Mouse (Mus musculus) stomach, embryonic 16.5 days (tissue): Measurements from ENCODE around the gene Nomo1. TPM values are rescaled to one million over a fixed set of nuclear protein-coding genes. Genes with fewer than 3 reads are reported as not detected.

Source experiments
- ATAC-seq: fragments of 200-750 bp; cut with Nextera tagmentation; 2 replicates; pipeline ENCODE4 v1.8.0; 2017; ENCODE audit warnings: moderate number of reproducible peaks, moderate TSS enrichment; ENCODE audit not compliant: insufficient read depth, low FRiP score
- H3K27ac ChIP-seq: fragments of 300-500 bp; sonication (generic); 2 replicates; pipeline ENCODE4 v1.5.1; 2014; ENCODE audit warnings: low read length
- H3K27me3 ChIP-seq: fragments of 300-500 bp; sonication (generic); 2 replicates; pipeline ENCODE4 v1.6.1; 2014; ENCODE audit warnings: low read length, control low read depth, mixed read lengths; ENCODE audit not compliant: control insufficient read depth, insufficient read depth
- H3K36me3 ChIP-seq: fragments of 300-500 bp; sonication (generic); 2 replicates; pipeline ENCODE4 v1.6.1; 2014; ENCODE audit warnings: low read length; ENCODE audit not compliant: control insufficient read depth, insufficient read depth
- H3K4me1 ChIP-seq: fragments of 300-500 bp; sonication (generic); 2 replicates; pipeline ENCODE4 v1.6.1; 2014; ENCODE audit warnings: low read length, control low read depth, mixed read lengths; ENCODE audit not compliant: control insufficient read depth, insufficient read depth
- H3K4me2 ChIP-seq: fragments of 300-500 bp; sonication (generic); 2 replicates; pipeline ENCODE4 v1.6.1; 2014; ENCODE audit warnings: low read depth, low read length, mixed read lengths
- H3K4me3 ChIP-seq: fragments of 300-500 bp; sonication (generic); replicated peaks from 2 replicates; pipeline ENCODE4 v1.5.1; 2014; ENCODE audit warnings: mild to moderate bottlenecking, low read length
- H3K9ac ChIP-seq: fragments of 300-500 bp; sonication (generic); 2 replicates; pipeline ENCODE4 v1.6.1; 2014; ENCODE audit warnings: low read length
- H3K9me3 ChIP-seq: fragments of 300-500 bp; sonication (generic); replicated peaks from 2 replicates; pipeline ENCODE4 v1.6.1; 2016; ENCODE audit warnings: low read length, control low read depth; ENCODE audit not compliant: control insufficient read depth
- WGBS: fragments of 180-500 bp; shearing (Covaris S2); extraction: QIAGEN DNeasy Blood & Tissue Kit; methylation state at CpG from one replicate; pipeline ENCODE4 v1.1.7; 2014; 5-methylcytosine and 5-hydroxymethylcytosine counted together
- polyA plus RNA-seq: library from polyadenylated mRNA; unstranded; fragments of >200 nt; fragmentation: Nextera tagmentation; extraction: Ambion mirVana; gene quantifications from 2 replicates; pipeline ENCODE4 v1.2.1, GENCODE M21; 2015

Nomo1 gene
- polyA plus RNA-seq, 1 experiment from 2014 or later, result 46.5 TPM

DNA sequence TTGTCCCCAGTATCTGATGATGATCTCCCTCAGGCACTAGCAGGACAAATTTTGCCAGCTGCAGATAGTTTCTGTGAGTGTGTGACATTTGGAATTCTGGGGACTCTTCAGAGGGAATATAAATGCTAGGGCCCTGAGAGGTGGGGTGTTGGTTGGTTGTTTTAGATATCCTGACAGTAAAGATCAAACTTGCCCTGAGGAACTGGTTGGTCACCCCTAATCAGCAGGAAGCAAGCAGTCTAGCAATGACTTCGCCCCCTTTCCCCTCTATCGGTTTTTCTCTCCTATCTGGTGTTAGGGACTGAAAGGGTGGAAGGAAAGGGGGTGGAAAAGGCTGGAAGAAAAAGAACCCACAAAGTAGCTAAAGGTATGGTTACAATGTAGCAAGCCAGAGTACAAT, 2.0 kb downstream of the Nomo1 start:
- no peak for ATAC-seq
- H3K4me3 ChIP-seq, result no peak overlapping the region
- H3K9ac ChIP-seq, result no peak overlapping the region
- WGBS, result 64% methylated on average over 2 of the region's 2 CpGs
- H3K4me2 ChIP-seq, result no peak overlapping the region
- no peaks in the 10 kb centered on the region for H3K27me3 ChIP-seq
- no peak overlapping the region for H3K27ac ChIP-seq
- no peaks in the 10 kb centered on the region for H3K36me3 ChIP-seq
- peaks cover 10% of the 10 kb centered on the region for H3K4me1 ChIP-seq
- H3K9me3 ChIP-seq, result no peaks in the 10 kb centered on the region

DNA sequence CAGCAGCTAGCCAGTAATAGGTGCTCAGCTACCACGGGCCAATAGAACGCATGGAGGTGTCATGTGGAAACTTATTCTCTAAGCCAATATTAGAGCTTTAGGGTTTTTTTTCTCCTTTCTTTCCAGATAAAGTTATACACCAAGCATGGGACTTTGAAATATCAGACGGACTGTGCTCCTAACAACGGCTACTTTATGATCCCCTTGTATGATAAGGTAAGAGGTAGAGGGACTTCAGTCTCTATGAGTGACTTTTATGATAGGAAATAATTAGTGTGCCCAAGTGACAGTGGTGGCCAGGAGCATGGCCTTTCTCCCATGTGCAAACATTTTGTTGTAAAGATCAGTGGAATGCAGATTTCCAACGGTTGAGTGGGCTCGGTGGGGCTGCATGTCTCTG, 3.9 kb downstream of the Nomo1 start:
- H3K4me1 ChIP-seq, result peaks cover 10% of the 10 kb centered on the region
- ATAC-seq, result no peak
- H3K9ac ChIP-seq, result no peak overlapping the region
- WGBS, result 80% methylated on average over 6 of the region's 6 CpGs
- peaks cover 7% of the 10 kb centered on the region; the same call in 1 of the 2 replicates for H3K36me3 ChIP-seq
- H3K4me2 ChIP-seq, result no peak overlapping the region
- no peak overlapping the region for H3K4me3 ChIP-seq
- no peak overlapping the region for H3K27ac ChIP-seq
- H3K9me3 ChIP-seq, result no peaks in the 10 kb centered on the region
- no peaks in the 10 kb centered on the region for H3K27me3 ChIP-seq

DNA sequence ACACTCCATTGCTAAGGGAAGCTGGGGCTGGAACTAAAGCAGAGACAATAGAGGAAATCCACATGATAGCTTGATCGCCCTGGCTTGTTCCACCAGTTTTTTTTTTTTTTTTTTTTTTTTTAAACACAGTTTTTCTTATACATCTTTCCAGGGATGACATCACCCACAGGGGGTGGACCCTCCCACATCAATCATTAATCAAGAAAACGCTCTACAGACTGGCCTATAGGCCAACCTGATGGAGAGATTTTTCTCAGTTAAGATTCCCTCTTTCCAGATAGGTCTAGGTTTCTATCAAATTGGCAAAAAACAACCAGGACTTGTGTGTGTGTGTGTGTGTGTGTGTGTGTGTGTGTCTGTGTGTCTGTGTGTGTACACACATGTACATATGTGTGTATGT, 6.4 kb downstream of the Nomo1 start:
- ATAC-seq, result no peak
- Histone ChIP-seq H3K27me3 (no peaks in the 10 kb centered on the region), H3K9ac (no peak overlapping the region), H3K27ac (peak overlapping the region; percentile 25; the same call in 1 of the 2 replicates), H3K36me3 (peaks cover 7% of the 10 kb centered on the region), H3K4me2 (no peak overlapping the region), H3K9me3 (no peaks in the 10 kb centered on the region), H3K4me3 (no peak overlapping the region), H3K4me1 (peaks cover 2% of the 10 kb centered on the region)
- 35% methylated on average over 2 of the region's 2 CpGs for WGBS

- H3K4me2 ChIP-seq, result no peak overlapping the region
- H3K27ac ChIP-seq, result no peak overlapping the region
- no peak overlapping the region for H3K4me3 ChIP-seq
- no peaks in the 10 kb centered on the region for H3K9me3 ChIP-seq
- H3K27me3 ChIP-seq, result no peaks in the 10 kb centered on the region
- peaks cover 12% of the 10 kb centered on the region for H3K36me3 ChIP-seq
- H3K4me1 ChIP-seq, result no peaks in the 10 kb centered on the region; the same call in 1 of the 2 replicates
- no peak for ATAC-seq
- no peak overlapping the region for H3K9ac ChIP-seq
- WGBS, result 90% methylated on average over 10 of the region's 10 CpGs
Measured at GRCm38 (mm10) chr7:46044106-46044505, 10.6 kb downstream of the Nomo1 start.

DNA sequence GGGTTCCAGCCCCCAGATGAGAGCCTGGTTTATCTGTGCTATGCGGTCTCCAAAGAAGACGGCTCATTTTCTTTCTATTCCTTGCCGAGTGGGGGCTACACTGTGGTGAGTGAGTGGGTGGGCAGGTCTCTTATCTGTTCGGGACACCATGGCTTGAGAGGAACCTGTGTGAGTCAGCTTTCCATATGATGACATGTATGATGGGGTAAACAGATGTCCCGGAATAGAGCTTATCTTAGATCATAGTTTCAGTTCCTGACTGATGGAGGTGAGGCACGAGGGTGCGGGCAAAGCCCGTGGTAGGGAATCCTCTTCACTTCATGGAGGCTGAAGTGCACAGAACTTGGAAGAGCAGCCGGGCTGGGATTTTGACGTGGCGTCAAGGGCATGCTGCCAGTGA, 12.4 kb downstream of the Nomo1 start:
- WGBS, result 91% methylated on average over 11 of the region's 11 CpGs
- Histone ChIP-seq H3K4me3 (no peak overlapping the region), H3K4me2 (no peak overlapping the region), H3K4me1 (no peaks in the 10 kb centered on the region), H3K27me3 (no peaks in the 10 kb centered on the region), H3K27ac (no peak overlapping the region), H3K9me3 (no peaks in the 10 kb centered on the region), H3K9ac (no peak overlapping the region), H3K36me3 (peaks cover 16% of the 10 kb centered on the region)
- ATAC-seq, result no peak

DNA sequence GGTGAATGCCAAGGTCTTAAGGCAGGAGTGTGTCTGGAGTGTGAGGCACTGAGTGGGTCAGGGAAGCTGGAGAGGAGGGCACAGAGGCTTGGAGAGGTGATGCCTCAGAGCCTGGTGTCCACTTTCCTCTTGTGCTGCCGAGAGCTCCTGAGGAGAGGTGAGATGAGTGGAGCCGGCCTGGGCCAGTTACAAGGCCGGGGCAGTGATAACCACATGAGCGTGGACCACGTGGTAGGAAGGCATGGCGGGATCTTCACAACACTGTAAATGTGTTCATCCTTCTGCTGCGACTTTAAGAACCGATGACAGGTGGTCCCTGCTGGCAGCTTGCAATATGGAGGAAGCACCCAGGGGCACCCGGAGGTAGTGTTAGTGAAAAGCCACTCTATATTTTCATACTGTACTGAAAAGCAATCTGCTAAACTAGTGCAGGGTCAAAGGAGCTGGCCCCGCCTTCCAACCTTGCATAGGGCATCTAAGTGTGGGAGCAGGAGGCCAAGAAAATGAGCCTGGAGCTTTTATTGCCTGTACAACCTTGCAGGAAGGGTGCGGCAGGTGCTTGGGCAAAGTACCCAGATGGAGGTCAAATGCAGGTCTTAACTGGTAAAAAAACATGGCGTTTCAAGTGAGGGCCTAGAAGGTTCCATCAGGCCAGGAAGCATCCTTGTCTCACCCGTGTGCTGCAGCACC, 14.5 kb downstream of the Nomo1 start:
- H3K27me3 ChIP-seq, result no peaks in the 10 kb centered on the region
- WGBS, result 87% methylated on average over 13 of the region's 13 CpGs
- peaks cover 16% of the 10 kb centered on the region for H3K36me3 ChIP-seq
- no peak overlapping the region for H3K27ac ChIP-seq
- no peak overlapping the region for H3K4me2 ChIP-seq
- no peak overlapping the region for H3K4me3 ChIP-seq
- H3K9me3 ChIP-seq, result no peaks in the 10 kb centered on the region
- no peak overlapping the region for H3K9ac ChIP-seq
- H3K4me1 ChIP-seq, result no peaks in the 10 kb centered on the region
- ATAC-seq, result peak; percentile 61

- Histone ChIP-seq H3K4me1 (no peaks in the 10 kb centered on the region), H3K36me3 (peaks cover 16% of the 10 kb centered on the region), H3K27ac (no peak overlapping the region), H3K27me3 (no peaks in the 10 kb centered on the region), H3K4me3 (no peak overlapping the region), H3K9ac (no peak overlapping the region), H3K4me2 (no peak overlapping the region), H3K9me3 (no peaks in the 10 kb centered on the region)
- WGBS, result 94% methylated on average over 7 of the region's 7 CpGs
- no peak for ATAC-seq
Measured at GRCm38 (mm10) chr7:46049981-46050380, 16.5 kb downstream of the Nomo1 start.

DNA sequence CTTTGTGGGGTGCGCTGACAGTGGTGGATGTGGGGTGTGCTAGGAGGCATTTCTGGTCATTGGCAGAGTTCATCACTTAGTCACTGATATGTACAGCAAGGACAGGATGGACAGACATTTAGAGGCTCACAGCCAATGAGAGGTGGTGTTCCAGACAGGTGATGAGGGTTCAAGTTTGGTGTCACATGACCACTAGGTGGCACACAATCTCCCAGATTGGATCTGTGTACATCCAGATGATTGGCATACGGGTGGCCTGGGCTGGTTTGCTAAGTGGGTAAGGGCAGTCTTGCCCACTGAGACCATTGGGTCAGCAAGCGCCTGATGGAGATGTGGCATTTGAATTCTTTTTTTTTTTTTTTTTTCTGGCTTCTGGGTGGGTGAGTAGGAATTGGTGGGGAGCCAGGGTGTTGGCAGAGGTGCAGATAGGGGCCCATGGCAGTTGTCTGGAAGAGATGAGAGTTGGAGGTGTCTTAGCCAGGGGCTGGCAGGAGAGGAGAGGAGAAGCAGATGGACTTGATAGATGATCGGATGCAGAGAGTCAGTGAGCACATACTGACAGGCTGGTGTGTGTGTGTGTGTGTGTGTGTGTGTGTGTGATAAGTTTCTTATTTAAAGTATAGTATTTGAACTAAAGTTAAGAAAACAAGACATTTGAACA, 18.8 kb downstream of the Nomo1 start:
- Histone ChIP-seq H3K9me3 (no peaks in the 10 kb centered on the region), H3K36me3 (peaks cover 10% of the 10 kb centered on the region), H3K4me1 (no peaks in the 10 kb centered on the region), H3K9ac (no peak overlapping the region), H3K27me3 (no peaks in the 10 kb centered on the region), H3K4me2 (no peak overlapping the region), H3K27ac (no peak overlapping the region), H3K4me3 (no peak overlapping the region)
- ATAC-seq, result no peak
- 83% methylated on average over 4 of the region's 4 CpGs for WGBS

DNA sequence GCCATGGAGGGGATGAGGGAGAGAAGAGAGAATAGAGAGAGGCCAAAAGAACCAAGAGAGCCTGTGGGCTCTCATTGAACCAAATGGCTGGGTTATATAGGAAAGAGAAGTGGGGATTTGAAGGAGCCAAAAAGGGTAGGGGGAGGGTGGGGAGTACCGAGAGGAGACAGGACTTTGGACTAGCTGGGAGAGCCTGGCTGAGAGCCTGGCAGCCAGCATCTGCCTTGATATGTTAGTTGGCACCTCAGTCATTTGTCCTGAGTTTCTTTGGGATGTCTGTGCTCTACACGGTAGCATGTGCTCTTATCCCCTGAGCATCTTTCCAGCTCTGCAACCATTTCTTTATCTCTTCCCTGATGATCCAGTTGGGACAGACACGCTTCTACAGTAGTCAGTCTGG, 20.1 kb downstream of the Nomo1 start:
- no peak overlapping the region for H3K4me2 ChIP-seq
- peaks cover 10% of the 10 kb centered on the region for H3K36me3 ChIP-seq
- H3K27me3 ChIP-seq, result no peaks in the 10 kb centered on the region
- 95% methylated on average over 3 of the region's 3 CpGs for WGBS
- H3K9ac ChIP-seq, result no peak overlapping the region
- H3K4me1 ChIP-seq, result no peaks in the 10 kb centered on the region
- no peak overlapping the region for H3K27ac ChIP-seq
- no peaks in the 10 kb centered on the region for H3K9me3 ChIP-seq
- no peak overlapping the region for H3K4me3 ChIP-seq
- ATAC-seq, result no peak
